Mouse (Mus musculus): ENCODE data around the gene Pskh1. TPM values are rescaled to one million over a fixed set of nuclear protein-coding genes. Genes with fewer than 3 reads are reported as not detected.

Pskh1 gene
- total and polyA plus RNA-seq, 3 experiments: 12.9 to 26.2 TPM; not detected in 1

DNA sequence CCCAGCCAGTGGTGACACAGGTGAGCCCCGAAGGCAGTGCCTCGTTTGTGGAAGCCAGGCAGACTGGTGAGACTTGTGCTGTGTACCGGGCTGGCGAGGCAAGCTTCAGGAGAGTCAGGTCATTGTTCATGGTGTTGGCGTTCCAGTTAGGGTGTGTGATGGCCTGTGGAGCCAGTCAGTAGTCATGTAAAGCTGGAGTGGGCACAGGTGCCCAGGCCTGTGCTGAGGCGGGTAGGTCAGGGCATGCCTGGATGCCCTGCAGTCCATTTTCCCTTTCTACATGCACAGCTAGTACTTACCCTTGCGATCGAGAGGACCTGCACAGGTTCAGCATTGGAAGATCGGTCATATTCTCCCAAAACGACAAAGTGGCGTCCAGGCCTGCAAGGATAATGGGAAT is 32.3 kb downstream of the Pskh1 start:
- H3K27me3 ChIP-seq (ENCODE audit: control insufficient read depth in 1 of 2, insufficient read depth in 2 of 2, low read length in 2 of 2): no peaks in the 10 kb centered on the region
- no peak overlapping the region for H3K27ac ChIP-seq (ENCODE audit: control insufficient read depth, low read depth, low read length)
- no peak overlapping the region for H3K9ac ChIP-seq (ENCODE audit: control insufficient read depth, low read depth, low read length, poor library complexity, severe bottlenecking)
- TF ChIP-seq RCOR1 (IDR thresholded peaks at IDR 0.05; ENCODE audit: low read depth, low read length): no peak
- no peak for TF ChIP-seq CHD2 (IDR thresholded peaks at IDR 0.05; ENCODE audit: low read length)
- no peaks in the 10 kb centered on the region for H3K9me3 ChIP-seq (replicated peaks; ENCODE audit: insufficient read depth, low read length)
- peaks cover 4 to 14% of the 10 kb centered on the region in 2 experiments; a peak in 3 of 4 replicates for H3K4me1 ChIP-seq (ENCODE audit: control insufficient read depth in 1 of 2, insufficient read depth in 2 of 2, low read length in 2 of 2)
- H3K4me3 ChIP-seq (ENCODE audit: control insufficient read depth in 1 of 2, insufficient read depth in 1 of 2, low read depth in 2 of 2, low read length in 2 of 2): no peak overlapping the region
- H3K79me2 ChIP-seq (ENCODE audit: control insufficient read depth, insufficient read depth, low read length, poor library complexity): peaks cover 7% of the 10 kb centered on the region
- peaks cover 0 to 7% of the 10 kb centered on the region in 2 experiments; a peak in 1 of 4 replicates for H3K36me3 ChIP-seq (ENCODE audit: control insufficient read depth in 1 of 2, insufficient read depth in 2 of 2, low read length in 2 of 2)
- DNase-seq (ENCODE audit: low read depth, low spot score): no peak

DNA sequence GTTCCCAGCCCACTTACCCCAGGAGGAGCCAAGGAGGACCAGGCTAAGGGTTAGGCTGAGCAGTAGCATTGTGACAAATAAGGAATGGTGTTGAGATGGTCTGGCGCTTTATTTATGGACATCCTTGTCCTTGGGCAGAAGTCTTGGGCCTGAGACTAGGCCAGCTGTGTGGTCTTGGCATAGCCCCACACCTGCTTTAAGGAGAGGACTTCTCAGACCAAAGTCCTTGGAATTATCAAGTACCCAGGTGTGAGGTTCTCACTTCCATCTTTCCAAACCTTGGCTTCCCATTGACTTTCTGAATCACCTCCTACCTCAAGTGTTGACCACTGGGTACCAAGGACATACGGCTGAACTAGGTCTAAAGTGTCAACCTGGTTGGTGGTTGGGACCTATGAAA is 33.5 kb downstream of the Pskh1 start, which contains the start of gene Ctrl:
Gene Ctrl, minus strand, starts transcription at position 101 of the 400 bp plus-strand sequence.
- Histone ChIP-seq H3K27ac (ENCODE audit: control insufficient read depth, low read depth, low read length) (no peak within 1 kb of the TSS), H3K9me3 (replicated peaks; ENCODE audit: insufficient read depth, low read length) (no peaks in the 10 kb centered on the region), H3K79me2 (ENCODE audit: control insufficient read depth, insufficient read depth, low read length, poor library complexity) (peaks cover 10% of the 10 kb centered on the region), H3K27me3 (ENCODE audit: control insufficient read depth in 1 of 2, insufficient read depth in 2 of 2, low read length in 2 of 2) (no peaks in the 10 kb centered on the region), H3K4me3 (ENCODE audit: control insufficient read depth in 1 of 2, insufficient read depth in 1 of 2, low read depth in 2 of 2, low read length in 2 of 2) (no peak within 1 kb of the TSS), H3K4me1 (ENCODE audit: control insufficient read depth in 1 of 2, insufficient read depth in 2 of 2, low read length in 2 of 2) (peaks cover 4 to 14% of the 10 kb centered on the region in 2 experiments; a peak in 3 of 4 replicates), H3K9ac (ENCODE audit: control insufficient read depth, low read depth, low read length, poor library complexity, severe bottlenecking) (no peak within 1 kb of the TSS), H3K36me3 (ENCODE audit: control insufficient read depth in 1 of 2, insufficient read depth in 2 of 2, low read length in 2 of 2) (peaks cover 0 to 11% of the 10 kb centered on the region in 2 experiments; a peak in 2 of 4 replicates)
- TF ChIP-seq ELF1 (IDR thresholded peaks at IDR 0.05; ENCODE audit: low read depth, low read length): no peak
- no peak for DNase-seq (ENCODE audit: low read depth, low spot score)

DNA sequence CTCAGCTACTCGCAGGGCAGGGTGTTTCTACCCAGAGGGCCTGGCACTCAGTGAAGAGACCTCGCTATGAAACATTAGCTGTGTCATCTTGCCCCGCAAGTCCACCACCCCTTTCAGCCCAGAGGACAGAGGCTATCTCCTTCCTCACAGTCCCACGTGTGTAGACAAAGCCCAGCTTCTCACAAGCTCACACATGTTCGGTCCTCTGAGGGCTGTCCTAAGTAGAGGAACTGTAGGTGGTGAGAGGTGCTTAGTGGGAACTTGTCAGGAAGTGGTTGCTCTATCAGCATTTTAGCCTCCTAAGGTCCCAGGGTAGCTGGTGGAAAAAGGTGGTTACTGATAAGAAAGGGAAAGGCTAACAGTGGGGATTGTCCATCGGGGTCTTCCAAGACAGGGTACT is 34.9 kb downstream of the Pskh1 start:
- peak overlapping the region; percentile 90 for H3K27ac ChIP-seq (ENCODE audit: control insufficient read depth, low read depth, low read length)
- H3K36me3 ChIP-seq (ENCODE audit: control insufficient read depth in 1 of 2, insufficient read depth in 2 of 2, low read length in 2 of 2): peaks cover 0 to 13% of the 10 kb centered on the region in 2 experiments; a peak in 2 of 4 replicates
- DNase-seq (ENCODE audit: low read depth, low spot score): peak; percentile 86
- TF ChIP-seq ETS1 (IDR thresholded peaks at IDR 0.05; ENCODE audit: low read depth, low read length) (peak; percentile 67), MAFK (IDR thresholded peaks at IDR 0.05; ENCODE audit: borderline replicate concordance, low read depth, low read length) (no peak; the same call in 1 of the 2 replicates), RCOR1 (IDR thresholded peaks at IDR 0.05; ENCODE audit: low read depth, low read length) (no peak), RAD21 (IDR thresholded peaks at IDR 0.05; ENCODE audit: low read depth, low read length) (no peak), MAZ (IDR thresholded peaks at IDR 0.05; ENCODE audit: low read depth, low read length) (no peak), NELFE (IDR thresholded peaks at IDR 0.05; ENCODE audit: low read depth, low read length) (0 out of 2 replicates have a peak, but pooled peaks have one; percentile 32), CHD1 (IDR thresholded peaks at IDR 0.05; ENCODE audit: low read depth, low read length) (no peak), ZC3H11A (IDR thresholded peaks at IDR 0.05; ENCODE audit: low read depth, low read length) (no peak), ZNF384 (IDR thresholded peaks at IDR 0.05; ENCODE audit: low read depth, low read length) (no peak), USF1 (IDR thresholded peaks at IDR 0.05; ENCODE audit: low read depth, low read length) (no peak), TAL1 (IDR thresholded peaks at IDR 0.05; ENCODE audit: low read length) (peak; percentile 80), CTCF (IDR thresholded peaks at IDR 0.05 in 2 of 3, conservative IDR thresholded peaks at IDR 0.05 in 1 of 3; ENCODE audit: control insufficient read depth in 1 of 3, insufficient read depth in 1 of 3, low read depth in 2 of 3, low read length in 3 of 3, poor library complexity in 1 of 3, severe bottlenecking in 1 of 3) (no peak), MXI1 (IDR thresholded peaks at IDR 0.05; ENCODE audit: low read depth, low read length) (peak; percentile 96), MYC (IDR thresholded peaks at IDR 0.05; ENCODE audit: low read depth, low read length) (peak; percentile 96), SIN3A (IDR thresholded peaks at IDR 0.05; ENCODE audit: low read length) (peak; percentile 69), TCF12 (IDR thresholded peaks at IDR 0.05; ENCODE audit: low read depth, low read length) (peak; percentile 62), GATA1 (IDR thresholded peaks at IDR 0.05; ENCODE audit: low read depth, low read length) (peak; percentile 82), KAT2A (conservative IDR thresholded peaks at IDR 0.05; ENCODE audit: low read depth, low read length) (no peak), ZMIZ1 (IDR thresholded peaks at IDR 0.05; ENCODE audit: low read depth, low read length) (no peak), SMC3 (IDR thresholded peaks at IDR 0.05; ENCODE audit: low read depth, low read length) (0 out of 2 replicates have a peak, but pooled peaks have one; percentile 4), CHD2 (IDR thresholded peaks at IDR 0.05; ENCODE audit: low read length) (no peak), GABPA (IDR thresholded peaks at IDR 0.05; ENCODE audit: low read depth, low read length) (no peak), TBP (IDR thresholded peaks at IDR 0.05; ENCODE audit: low read depth, low read length) (no peak; the same call in 1 of the 2 replicates), POLR2AphosphoS5 (IDR thresholded peaks at IDR 0.05; ENCODE audit: borderline replicate concordance, low read depth, low read length) (no peak), NRF1 (IDR thresholded peaks at IDR 0.05; ENCODE audit: insufficient read depth, low read depth, low read length, poor library complexity, severe bottlenecking) (no peak), ELF1 (IDR thresholded peaks at IDR 0.05; ENCODE audit: low read depth, low read length) (no peak)

More for the DNA sequence above, 34.9 kb downstream of the Pskh1 start:
- Histone ChIP-seq H3K27me3 (ENCODE audit: control insufficient read depth in 1 of 2, insufficient read depth in 2 of 2, low read length in 2 of 2) (no peaks in the 10 kb centered on the region), H3K4me1 (ENCODE audit: control insufficient read depth in 1 of 2, insufficient read depth in 2 of 2, low read length in 2 of 2) (peaks cover 4 to 14% of the 10 kb centered on the region in 2 experiments; a peak in 3 of 4 replicates), H3K79me2 (ENCODE audit: control insufficient read depth, insufficient read depth, low read length, poor library complexity) (peaks cover 10% of the 10 kb centered on the region), H3K9ac (ENCODE audit: control insufficient read depth, low read depth, low read length, poor library complexity, severe bottlenecking) (peak overlapping the region; percentile 80), H3K9me3 (replicated peaks; ENCODE audit: insufficient read depth, low read length) (no peaks in the 10 kb centered on the region), H3K4me3 (ENCODE audit: control insufficient read depth in 1 of 2, insufficient read depth in 1 of 2, low read depth in 2 of 2, low read length in 2 of 2) (peak overlapping the region in 1 of 2 experiments; percentile 67; a peak in 3 of 4 replicates)

Measured in MEL (cell line).